Mouse (Mus musculus) liver, adult (tissue): ENCODE results near the gene Klhl30.

Experiments used
- GATA4 ChIP-seq: IDR thresholded peaks from 2 replicates; pipeline ENCODE4 v1.6.1; 2014; ENCODE audit warnings: mild to moderate bottlenecking, low read length; ENCODE audit not compliant: insufficient replicate concordance

Gene Klhl30

GRCm38 (mm10) chr1:91344921-91345685 lies 5.7 kb upstream of the Klhl30 start:
- TF ChIP-seq GATA4: no peak

- no peak for TF ChIP-seq GATA4
Measured at GRCm38 (mm10) chr1:91346892-91347291, 3.9 kb upstream of the Klhl30 start.

- TF ChIP-seq GATA4: no peak
Measured at GRCm38 (mm10) chr1:91351249-91351648, 433 bp downstream of the Klhl30 start.

- TF ChIP-seq GATA4: no peak
Measured at GRCm38 (mm10) chr1:91352277-91352676, 1.5 kb downstream of the Klhl30 start.

GRCm38 (mm10) chr1:91356105-91356504 lies 5.3 kb downstream of the Klhl30 start:
- no peak for TF ChIP-seq GATA4

- no peak for TF ChIP-seq GATA4
Measured at GRCm38 (mm10) chr1:91362113-91362512, 11.3 kb downstream of the Klhl30 start.

- TF ChIP-seq GATA4: no peak
Measured at GRCm38 (mm10) chr1:91364822-91365644, 14.2 kb downstream of the Klhl30 start.

GRCm38 (mm10) chr1:91365816-91366214 lies 15.0 kb downstream of the Klhl30 start:
- no peak for TF ChIP-seq GATA4

GRCm38 (mm10) chr1:91366215-91367108 lies 15.6 kb downstream of the Klhl30 start, which contains the start of gene Erfe:
TSS of gene Erfe (plus strand) at chr1:91366430.
- TF ChIP-seq GATA4: no peak

- no peak for TF ChIP-seq GATA4
Measured at GRCm38 (mm10) chr1:91367295-91367694, 16.5 kb downstream of the Klhl30 start.

- no peak for TF ChIP-seq GATA4
Measured at GRCm38 (mm10) chr1:91369408-91369807, 18.6 kb downstream of the Klhl30 start.

GRCm38 (mm10) chr1:91370055-91370454 lies 19.2 kb downstream of the Klhl30 start:
- TF ChIP-seq GATA4: no peak

- TF ChIP-seq GATA4: no peak
Measured at GRCm38 (mm10) chr1:91373414-91373835, 22.6 kb downstream of the Klhl30 start.

- no peak for TF ChIP-seq GATA4
Measured at GRCm38 (mm10) chr1:91380453-91381090, 29.8 kb downstream of the Klhl30 start.

GRCm38 (mm10) chr1:91381091-91381471 lies 30.3 kb downstream of the Klhl30 start:
- no peak for TF ChIP-seq GATA4
